Mouse (Mus musculus) embryonic facial prominence, embryonic 10.5 days (tissue): ENCODE data around the gene Hspbp1. TPM values are rescaled to one million over a fixed set of nuclear protein-coding genes. Genes with fewer than 3 reads are reported as not detected.
A peak's percentile ranks its signal among the peaks of the same experiment; 100 is the strongest.

Source experiments
- DNase-seq: peaks from one replicate; pipeline ENCODE4 v3.0.0-alpha.2; 2017; ENCODE audit warnings: low spot score
- H3K27ac ChIP-seq: fragments of 300-500 bp; sonication (generic); replicated peaks from 2 replicates; pipeline ENCODE4 v1.5.1; 2016; ENCODE audit warnings: mild to moderate bottlenecking
- H3K27me3 ChIP-seq: fragments of 300-500 bp; sonication (generic); replicated peaks from 2 replicates; pipeline ENCODE4 v1.6.1; 2016; ENCODE audit warnings: low read depth, mild to moderate bottlenecking; ENCODE audit not compliant: poor library complexity, severe bottlenecking
- H3K36me3 ChIP-seq: fragments of 300-500 bp; sonication (generic); replicated peaks from 2 replicates; pipeline ENCODE4 v1.6.1; 2016; ENCODE audit warnings: mild to moderate bottlenecking, moderate library complexity
- H3K4me1 ChIP-seq: fragments of 300-500 bp; sonication (generic); 2 replicates; pipeline ENCODE4 v1.6.1; 2016
- H3K4me3 ChIP-seq: fragments of 300-500 bp; sonication (generic); 2 replicates; pipeline ENCODE4 v1.5.1; 2016; ENCODE audit warnings: mild to moderate bottlenecking, moderate library complexity
- H3K9me3 ChIP-seq: fragments of 300-500 bp; sonication (generic); 2 replicates; pipeline ENCODE4 v1.6.1; 2016; ENCODE audit warnings: mild to moderate bottlenecking
- WGBS: fragments of 180-500 bp; shearing (Covaris S2); methylation state at CpG from one replicate; pipeline ENCODE4 v1.1.7; 2016; 5-methylcytosine and 5-hydroxymethylcytosine counted together
- polyA plus RNA-seq: library from polyadenylated mRNA; unstranded; fragments of >200 nt; fragmentation: Nextera tagmentation; extraction: Ambion mirVana; gene quantifications from 2 replicates; pipeline ENCODE4 v1.2.1, GENCODE M21; 2016

Hspbp1 gene
- 131 and 136 TPM in 2 replicates for polyA plus RNA-seq

DNA sequence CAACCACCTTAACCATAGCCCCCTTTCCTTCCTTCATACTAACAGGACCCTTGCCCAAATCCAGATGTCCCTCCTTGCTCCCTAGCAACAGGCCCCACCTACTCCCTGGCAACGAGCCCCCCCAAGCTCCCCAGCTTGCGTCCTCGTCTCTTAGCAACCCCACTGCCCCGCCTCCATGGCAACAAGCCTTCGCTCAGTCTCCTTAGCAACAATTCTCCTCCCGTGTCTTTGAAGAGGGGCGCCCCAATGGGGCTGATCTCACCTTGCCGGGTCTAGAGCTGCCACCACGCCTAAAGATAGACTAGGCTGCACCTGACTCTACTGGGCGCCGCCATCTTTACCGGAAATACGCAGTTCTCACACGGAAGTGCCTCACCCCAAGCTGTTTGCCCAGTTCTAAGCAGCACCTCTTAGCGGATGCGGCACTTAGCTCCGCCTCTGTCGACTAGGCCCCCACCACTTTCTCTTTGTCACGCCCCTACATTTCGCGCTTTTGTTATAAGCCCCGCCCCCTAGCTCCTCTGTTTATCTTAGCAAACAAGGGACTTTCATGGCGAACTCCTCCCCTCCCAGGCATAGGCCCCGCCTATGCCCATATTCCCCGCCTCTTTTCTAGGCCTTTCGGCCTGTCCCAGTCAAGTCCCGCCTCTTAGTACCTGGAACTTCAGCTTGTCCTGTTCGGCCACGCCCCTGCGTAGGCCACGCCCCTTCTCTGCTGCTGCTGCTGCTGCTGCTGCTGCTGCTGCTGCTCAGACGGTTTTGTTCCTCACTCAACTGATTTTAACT is at the start of gene Hspbp1:
Gene Hspbp1, minus strand, starts transcription at position 437 of the 786 bp plus-strand sequence.
- WGBS: under 1% methylated on average over 32 of the region's 32 CpGs
- Histone ChIP-seq H3K27me3 (no peaks in the 10 kb centered on the region), H3K36me3 (peaks cover 29% of the 10 kb centered on the region), H3K27ac (peak within 1 kb of the TSS; percentile 83), H3K9me3 (no peaks in the 10 kb centered on the region), H3K4me3 (peak within 1 kb of the TSS; percentile 83), H3K4me1 (peaks cover 8% of the 10 kb centered on the region)
- peak; percentile 96 for DNase-seq

DNA sequence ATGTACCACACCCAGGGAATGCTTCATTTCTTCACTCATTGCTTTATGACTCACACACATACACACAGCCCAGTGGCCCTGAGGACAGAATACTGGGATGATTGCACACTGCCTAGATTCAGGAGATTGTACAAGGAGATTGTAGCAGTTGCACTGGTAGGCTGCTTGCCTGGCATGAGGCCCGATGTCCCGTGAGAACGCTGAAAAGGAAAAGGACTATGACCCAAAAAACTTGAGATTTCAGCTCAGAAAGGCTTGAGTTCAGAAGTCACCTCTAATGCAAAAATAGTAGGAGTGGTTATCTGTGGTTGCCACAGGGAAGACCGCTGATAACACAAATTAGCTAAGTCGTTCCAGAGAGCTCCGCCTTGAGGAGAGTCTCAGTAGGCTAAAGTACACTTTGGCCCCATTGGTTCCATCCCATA is 48.1 kb upstream of the Hspbp1 start:
- 70% methylated on average over 6 of the region's 6 CpGs for WGBS
- DNase-seq: no peak
- H3K36me3 ChIP-seq: no peaks in the 10 kb centered on the region
- H3K4me3 ChIP-seq: no peak overlapping the region
- H3K9me3 ChIP-seq: no peaks in the 10 kb centered on the region
- no peak overlapping the region for H3K27ac ChIP-seq
- 0 out of 2 replicates have a peak, but pooled peaks cover 3% of the 10 kb centered on the region for H3K27me3 ChIP-seq
- no peaks in the 10 kb centered on the region for H3K4me1 ChIP-seq

- H3K9me3 ChIP-seq: no peaks in the 10 kb centered on the region
- H3K36me3 ChIP-seq: no peaks in the 10 kb centered on the region
- 0 out of 2 replicates have a peak, but pooled peaks cover 3% of the 10 kb centered on the region for H3K27me3 ChIP-seq
- WGBS: 83% methylated on average over 5 of the region's 5 CpGs
- H3K27ac ChIP-seq: no peak overlapping the region
- no peak for DNase-seq
- no peak overlapping the region for H3K4me3 ChIP-seq
- H3K4me1 ChIP-seq: no peaks in the 10 kb centered on the region
Measured at GRCm38 (mm10) chr7:4731090-4731489, 46.2 kb upstream of the Hspbp1 start.

GRCm38 (mm10) chr7:4725169-4725568 is 40.3 kb upstream of the Hspbp1 start, which contains the start of gene Tmem150b:
TSS of gene Tmem150b (minus strand) at chr7:4725249.
- DNase-seq: no peak
- Histone ChIP-seq H3K36me3 (no peaks in the 10 kb centered on the region), H3K9me3 (no peaks in the 10 kb centered on the region), H3K27ac (no peak within 1 kb of the TSS), H3K4me1 (no peaks in the 10 kb centered on the region), H3K27me3 (no peaks in the 10 kb centered on the region), H3K4me3 (no peak within 1 kb of the TSS; the same call in 1 of the 2 replicates)
- WGBS: 84% methylated on average over 7 of the region's 7 CpGs

DNA sequence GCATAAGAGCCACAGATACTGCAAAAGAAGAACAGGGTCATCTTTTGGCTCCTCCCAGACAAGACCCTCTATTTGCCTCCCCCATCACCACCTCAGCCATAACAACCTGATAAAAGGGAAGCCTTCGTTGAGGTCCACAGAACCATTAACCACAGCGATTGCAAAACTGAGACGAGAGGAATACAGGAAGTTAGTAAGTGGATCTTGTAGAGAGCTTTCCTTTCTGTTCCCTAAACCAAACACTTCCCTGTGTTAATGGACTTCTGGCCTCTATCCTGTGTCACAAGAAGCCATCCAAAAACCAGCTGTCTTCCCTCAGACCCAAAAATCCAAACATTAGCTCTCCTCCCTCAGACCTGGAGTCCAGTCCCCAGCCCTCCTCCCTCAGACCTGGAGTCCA is 39.5 kb upstream of the Hspbp1 start:
- Histone ChIP-seq H3K27ac (no peak overlapping the region), H3K36me3 (no peaks in the 10 kb centered on the region), H3K4me3 (no peak overlapping the region; the same call in 1 of the 2 replicates), H3K9me3 (no peaks in the 10 kb centered on the region), H3K4me1 (no peaks in the 10 kb centered on the region), H3K27me3 (no peaks in the 10 kb centered on the region)
- no peak for DNase-seq
- WGBS: 78% methylated on average over 3 of the region's 3 CpGs

GRCm38 (mm10) chr7:4723508-4723907 is 38.6 kb upstream of the Hspbp1 start:
- Histone ChIP-seq H3K36me3 (no peaks in the 10 kb centered on the region), H3K27ac (no peak overlapping the region), H3K4me3 (peak overlapping the region; percentile 45), H3K27me3 (no peaks in the 10 kb centered on the region), H3K9me3 (no peaks in the 10 kb centered on the region), H3K4me1 (no peaks in the 10 kb centered on the region)
- 39% methylated on average over 12 of the region's 12 CpGs for WGBS
- DNase-seq: no peak

DNA sequence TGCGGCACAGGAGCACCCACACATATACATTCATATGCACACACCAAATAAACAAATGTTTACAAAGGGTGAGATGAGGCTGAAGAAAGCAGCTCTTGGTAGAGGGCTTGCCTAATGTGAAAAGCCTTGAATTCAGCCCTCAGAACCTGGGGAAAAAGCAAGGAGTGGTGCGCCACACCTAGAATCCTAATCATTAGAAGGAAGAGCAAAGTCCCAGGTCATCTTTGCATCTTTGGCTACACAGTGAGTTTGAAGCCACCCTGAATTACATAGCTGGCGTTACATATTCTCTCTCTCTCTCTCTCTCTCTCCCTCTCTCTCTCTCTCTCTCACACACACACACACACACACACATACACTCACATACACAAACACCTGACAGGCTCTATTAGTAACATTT is 34.4 kb upstream of the Hspbp1 start:
- WGBS: 87% methylated on average over 3 of the region's 3 CpGs
- no peaks in the 10 kb centered on the region for H3K27me3 ChIP-seq
- H3K9me3 ChIP-seq: no peaks in the 10 kb centered on the region
- no peaks in the 10 kb centered on the region for H3K4me1 ChIP-seq
- no peak overlapping the region for H3K4me3 ChIP-seq
- peaks cover 38% of the 10 kb centered on the region for H3K36me3 ChIP-seq
- no peak for DNase-seq
- no peak overlapping the region for H3K27ac ChIP-seq

DNA sequence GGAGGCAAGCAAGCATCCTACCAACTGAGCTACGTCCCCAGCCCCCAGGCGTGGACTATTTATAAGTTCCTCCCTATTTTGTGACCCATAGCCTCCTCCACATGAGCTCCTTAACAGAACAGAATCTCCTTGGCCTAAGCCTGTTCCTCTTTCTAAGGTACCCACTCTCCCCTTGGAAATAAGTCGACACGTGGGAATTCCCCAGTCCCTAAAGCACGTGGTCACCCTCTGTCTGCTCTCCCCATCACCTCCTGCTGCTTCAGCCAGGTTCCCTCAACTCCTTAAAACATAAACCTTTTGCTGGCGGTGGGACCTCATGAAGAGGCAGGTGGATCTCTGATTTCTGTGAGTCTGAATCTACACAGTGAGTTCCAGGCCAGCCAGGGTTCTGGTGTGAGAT is 32.1 kb upstream of the Hspbp1 start:
- Histone ChIP-seq H3K27ac (no peak overlapping the region), H3K4me1 (no peaks in the 10 kb centered on the region), H3K36me3 (peaks cover 61% of the 10 kb centered on the region), H3K27me3 (no peaks in the 10 kb centered on the region), H3K9me3 (no peaks in the 10 kb centered on the region), H3K4me3 (no peak overlapping the region)
- DNase-seq: no peak
- 73% methylated on average over 6 of the region's 6 CpGs for WGBS

- DNase-seq: no peak
- Histone ChIP-seq H3K9me3 (no peaks in the 10 kb centered on the region), H3K4me1 (no peaks in the 10 kb centered on the region), H3K36me3 (peaks cover 99% of the 10 kb centered on the region), H3K4me3 (no peak overlapping the region), H3K27ac (no peak overlapping the region), H3K27me3 (no peaks in the 10 kb centered on the region)
- 82% methylated on average over 3 of the region's 3 CpGs for WGBS
Measured at GRCm38 (mm10) chr7:4712594-4712993, 27.7 kb upstream of the Hspbp1 start.

- H3K4me1 ChIP-seq: peaks cover 16% of the 10 kb centered on the region
- H3K27ac ChIP-seq: no peak overlapping the region
- DNase-seq: peak; percentile 38
- peaks cover 93% of the 10 kb centered on the region for H3K36me3 ChIP-seq
- H3K9me3 ChIP-seq: no peaks in the 10 kb centered on the region
- no peak overlapping the region for H3K4me3 ChIP-seq
- H3K27me3 ChIP-seq: no peaks in the 10 kb centered on the region
- WGBS: 42% methylated on average over 18 of the region's 18 CpGs
Measured at GRCm38 (mm10) chr7:4705098-4705497, 20.2 kb upstream of the Hspbp1 start.

GRCm38 (mm10) chr7:4703195-4703594 is 18.3 kb upstream of the Hspbp1 start:
- no peaks in the 10 kb centered on the region for H3K9me3 ChIP-seq
- 93% methylated on average over 7 of the region's 7 CpGs for WGBS
- H3K4me3 ChIP-seq: no peak overlapping the region
- no peak overlapping the region; the same call in 1 of the 2 replicates for H3K27ac ChIP-seq
- peaks cover 16% of the 10 kb centered on the region for H3K4me1 ChIP-seq
- H3K36me3 ChIP-seq: peaks cover 92% of the 10 kb centered on the region
- no peak for DNase-seq
- no peaks in the 10 kb centered on the region for H3K27me3 ChIP-seq

DNA sequence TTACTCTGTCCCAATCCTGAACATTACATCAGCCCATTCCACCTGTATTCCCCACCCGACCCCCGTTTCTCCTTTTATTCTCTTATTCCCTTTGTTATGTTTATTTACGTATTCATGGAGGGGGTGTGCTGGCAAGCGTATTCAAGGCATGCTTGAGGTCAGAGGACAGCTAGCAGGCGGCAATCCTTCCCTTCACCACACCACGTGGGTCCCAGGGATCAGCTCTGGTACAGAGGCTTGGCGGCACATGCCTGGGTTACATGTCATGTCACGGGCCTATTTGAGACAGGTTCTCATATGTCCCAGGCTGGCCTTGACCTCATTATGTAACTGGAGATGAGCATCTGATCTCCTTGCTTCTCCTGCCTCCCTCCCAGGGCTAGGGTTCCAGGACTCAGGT is 17.5 kb upstream of the Hspbp1 start:
- Histone ChIP-seq H3K4me3 (peak overlapping the region; percentile 11; the same call in 1 of the 2 replicates), H3K27ac (peak overlapping the region; percentile 21), H3K27me3 (no peaks in the 10 kb centered on the region), H3K36me3 (peaks cover 92% of the 10 kb centered on the region), H3K4me1 (peaks cover 16% of the 10 kb centered on the region), H3K9me3 (no peaks in the 10 kb centered on the region)
- DNase-seq: peak; percentile 69
- 34% methylated on average over 8 of the region's 8 CpGs for WGBS

DNA sequence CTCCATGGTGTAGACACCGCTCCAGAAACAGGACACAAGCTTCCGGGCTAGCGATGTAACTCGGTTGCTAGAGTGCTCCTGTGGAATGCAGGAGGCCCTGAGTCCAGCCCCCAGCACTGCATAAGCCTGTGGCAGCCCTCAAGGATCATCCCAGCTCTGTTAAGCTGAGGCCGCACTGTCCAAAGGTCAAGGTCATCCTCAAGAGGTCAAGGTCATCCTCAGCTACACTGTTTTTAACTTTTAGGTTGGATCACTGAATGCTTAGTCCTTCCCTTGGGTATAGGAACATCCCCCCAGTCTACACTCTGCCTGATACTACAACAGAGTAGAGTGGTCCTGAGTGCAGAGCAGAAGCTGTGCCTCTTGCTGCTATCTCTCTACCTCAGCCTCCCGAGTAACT is 8.1 kb upstream of the Hspbp1 start:
- no peak for DNase-seq
- Histone ChIP-seq H3K27ac (no peak overlapping the region), H3K4me1 (peaks cover 17% of the 10 kb centered on the region), H3K36me3 (peaks cover 57% of the 10 kb centered on the region), H3K4me3 (no peak overlapping the region), H3K9me3 (no peaks in the 10 kb centered on the region), H3K27me3 (no peaks in the 10 kb centered on the region)
- WGBS: 93% methylated on average over 6 of the region's 6 CpGs
